Mouse (Mus musculus): ENCODE data around the gene Mycbp2. TPM values are rescaled to one million over a fixed set of nuclear protein-coding genes. Genes with fewer than 3 reads are reported as not detected.

Gene Mycbp2
- total and polyA plus RNA-seq, 3 experiments: 12.6 to 27.5 (median 26.6) TPM

GRCm38 (mm10) chr14:103256866-103257265 is 89.7 kb downstream of the Mycbp2 start:
- Histone ChIP-seq H3K27me3 (ENCODE audit: control insufficient read depth, insufficient read depth, low read length) (no peaks in the 10 kb centered on the region), H3K79me2 (replicated peaks; ENCODE audit: control insufficient read depth, insufficient read depth, low read length) (no peaks in the 10 kb centered on the region), H3K4me3 (no peak overlapping the region), H3K27ac (no peak overlapping the region), H3K4me1 (ENCODE audit: control insufficient read depth, insufficient read depth, low read length) (no peaks in the 10 kb centered on the region), H3K36me3 (ENCODE audit: control insufficient read depth, insufficient read depth, low read length) (peaks cover 2% of the 10 kb centered on the region; the same call in 1 of the 2 replicates), H3K9ac (ENCODE audit: low read depth, low read length) (no peak overlapping the region)
- TF ChIP-seq EP300 (IDR thresholded peaks at IDR 0.05; ENCODE audit: insufficient read depth, low read depth, low read length): no peak
- TF ChIP-seq CTCF (IDR thresholded peaks at IDR 0.05): no peak
- TF ChIP-seq POLR2A (IDR thresholded peaks at IDR 0.05; ENCODE audit: insufficient read depth, low read depth, low read length): no peak
- 93% methylated on average over 7 of the region's 7 CpGs for WGBS
- intact Hi-C loops (cut with DNase I): no loop called here
- no peak for DNase-seq

- H3K9ac ChIP-seq (ENCODE audit: low read depth, low read length): no peak overlapping the region
- H3K27me3 ChIP-seq (ENCODE audit: control insufficient read depth, insufficient read depth, low read length): no peaks in the 10 kb centered on the region
- intact Hi-C loops (cut with DNase I): no loop called here
- WGBS: 94% methylated on average over 2 of the region's 2 CpGs
- H3K27ac ChIP-seq: no peak overlapping the region
- DNase-seq: no peak
- H3K36me3 ChIP-seq (ENCODE audit: control insufficient read depth, insufficient read depth, low read length): no peaks in the 10 kb centered on the region
- no peak for TF ChIP-seq POLR2A (IDR thresholded peaks at IDR 0.05; ENCODE audit: insufficient read depth, low read depth, low read length)
- no peak for TF ChIP-seq CTCF (IDR thresholded peaks at IDR 0.05)
- TF ChIP-seq EP300 (IDR thresholded peaks at IDR 0.05; ENCODE audit: insufficient read depth, low read depth, low read length): no peak
- H3K4me3 ChIP-seq: no peak overlapping the region
- no peaks in the 10 kb centered on the region for H3K79me2 ChIP-seq (replicated peaks; ENCODE audit: control insufficient read depth, insufficient read depth, low read length)
- H3K4me1 ChIP-seq (ENCODE audit: control insufficient read depth, insufficient read depth, low read length): no peaks in the 10 kb centered on the region
Observed at GRCm38 (mm10) chr14:103254311-103254710, 92.3 kb downstream of the Mycbp2 start.

DNA sequence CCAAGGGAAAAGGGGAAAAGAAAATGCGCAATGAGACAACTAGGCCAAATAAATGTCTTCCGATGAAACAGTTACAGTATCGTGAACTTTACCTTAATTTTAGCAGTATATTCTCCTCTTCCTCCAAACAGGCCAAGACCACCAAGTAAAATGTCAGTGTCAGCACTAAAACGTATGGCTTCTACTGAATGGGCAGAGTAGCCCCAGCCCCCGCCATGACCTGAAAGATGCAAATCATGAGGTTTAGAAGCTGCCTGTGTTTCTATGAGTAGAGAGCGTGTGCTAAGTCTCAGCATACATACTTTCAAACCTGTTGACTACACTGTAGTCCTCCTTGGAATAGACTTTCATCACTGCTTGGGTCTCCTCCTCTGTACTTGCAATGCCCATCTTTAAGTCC is 104.6 kb downstream of the Mycbp2 start:
- WGBS: 98% methylated on average over 6 of the region's 6 CpGs

GRCm38 (mm10) chr14:103234770-103235169 is 111.8 kb downstream of the Mycbp2 start:
- no peak for DNase-seq
- intact Hi-C loops (cut with DNase I): no loop called here
- H3K36me3 ChIP-seq (ENCODE audit: control insufficient read depth, insufficient read depth, low read length): no peaks in the 10 kb centered on the region; the same call in 1 of the 2 replicates
- 96% methylated on average over 6 of the region's 6 CpGs for WGBS
- no peak overlapping the region for H3K4me3 ChIP-seq
- no peaks in the 10 kb centered on the region for H3K79me2 ChIP-seq (replicated peaks; ENCODE audit: control insufficient read depth, insufficient read depth, low read length)
- TF ChIP-seq EP300 (IDR thresholded peaks at IDR 0.05; ENCODE audit: insufficient read depth, low read depth, low read length): no peak
- no peak for TF ChIP-seq CTCF (IDR thresholded peaks at IDR 0.05)
- TF ChIP-seq POLR2A (IDR thresholded peaks at IDR 0.05; ENCODE audit: insufficient read depth, low read depth, low read length): no peak
- no peaks in the 10 kb centered on the region for H3K4me1 ChIP-seq (ENCODE audit: control insufficient read depth, insufficient read depth, low read length)
- no peak overlapping the region for H3K9ac ChIP-seq (ENCODE audit: low read depth, low read length)
- no peak overlapping the region for H3K27ac ChIP-seq
- H3K27me3 ChIP-seq (ENCODE audit: control insufficient read depth, insufficient read depth, low read length): no peaks in the 10 kb centered on the region

More for the DNA sequence above, 104.6 kb downstream of the Mycbp2 start:
- Histone ChIP-seq H3K4me1 (ENCODE audit: control insufficient read depth, insufficient read depth, low read length) (no peaks in the 10 kb centered on the region), H3K79me2 (replicated peaks; ENCODE audit: control insufficient read depth, insufficient read depth, low read length) (no peaks in the 10 kb centered on the region), H3K9ac (ENCODE audit: low read depth, low read length) (no peak overlapping the region), H3K36me3 (ENCODE audit: control insufficient read depth, insufficient read depth, low read length) (0 out of 2 replicates have a peak, but pooled peaks cover 1% of the 10 kb centered on the region), H3K27me3 (ENCODE audit: control insufficient read depth, insufficient read depth, low read length) (no peaks in the 10 kb centered on the region), H3K27ac (no peak overlapping the region), H3K4me3 (no peak overlapping the region)
- intact Hi-C loops (cut with DNase I): no loop called here
- no peak for DNase-seq
- TF ChIP-seq CTCF (IDR thresholded peaks at IDR 0.05) (no peak), POLR2A (IDR thresholded peaks at IDR 0.05; ENCODE audit: insufficient read depth, low read depth, low read length) (no peak), EP300 (IDR thresholded peaks at IDR 0.05; ENCODE audit: insufficient read depth, low read depth, low read length) (no peak)

GRCm38 (mm10) chr14:103233640-103234593 is 112.7 kb downstream of the Mycbp2 start:
- Histone ChIP-seq H3K27me3 (ENCODE audit: control insufficient read depth, insufficient read depth, low read length) (no peaks in the 10 kb centered on the region), H3K27ac (no peak overlapping the region), H3K9ac (ENCODE audit: low read depth, low read length) (no peak overlapping the region), H3K79me2 (replicated peaks; ENCODE audit: control insufficient read depth, insufficient read depth, low read length) (no peaks in the 10 kb centered on the region), H3K4me1 (ENCODE audit: control insufficient read depth, insufficient read depth, low read length) (no peaks in the 10 kb centered on the region), H3K36me3 (ENCODE audit: control insufficient read depth, insufficient read depth, low read length) (no peaks in the 10 kb centered on the region; the same call in 1 of the 2 replicates), H3K4me3 (no peak overlapping the region)
- DNase-seq: no peak
- intact Hi-C loops (cut with DNase I): no loop called here
- no peak for TF ChIP-seq CTCF (IDR thresholded peaks at IDR 0.05)
- TF ChIP-seq EP300 (IDR thresholded peaks at IDR 0.05; ENCODE audit: insufficient read depth, low read depth, low read length): no peak
- 67% methylated on average over 12 of the region's 12 CpGs for WGBS

GRCm38 (mm10) chr14:103222356-103222755 is 124.3 kb downstream of the Mycbp2 start:
- no peak for DNase-seq
- WGBS: 60% methylated on average over 2 of the region's 2 CpGs
- Histone ChIP-seq H3K27me3 (ENCODE audit: control insufficient read depth, insufficient read depth, low read length) (no peaks in the 10 kb centered on the region), H3K27ac (no peak overlapping the region), H3K36me3 (ENCODE audit: control insufficient read depth, insufficient read depth, low read length) (no peaks in the 10 kb centered on the region; the same call in 1 of the 2 replicates), H3K4me1 (ENCODE audit: control insufficient read depth, insufficient read depth, low read length) (no peaks in the 10 kb centered on the region), H3K4me3 (no peak overlapping the region), H3K79me2 (replicated peaks; ENCODE audit: control insufficient read depth, insufficient read depth, low read length) (no peaks in the 10 kb centered on the region), H3K9ac (ENCODE audit: low read depth, low read length) (no peak overlapping the region)
- TF ChIP-seq CTCF (IDR thresholded peaks at IDR 0.05) (no peak), EP300 (IDR thresholded peaks at IDR 0.05; ENCODE audit: insufficient read depth, low read depth, low read length) (no peak), POLR2A (IDR thresholded peaks at IDR 0.05; ENCODE audit: insufficient read depth, low read depth, low read length) (no peak)
- intact Hi-C loops (cut with DNase I): no loop called here

Measured in heart, adult 2 months (tissue).